Mouse (Mus musculus): ENCODE data around the gene Olfr965.

DNA sequence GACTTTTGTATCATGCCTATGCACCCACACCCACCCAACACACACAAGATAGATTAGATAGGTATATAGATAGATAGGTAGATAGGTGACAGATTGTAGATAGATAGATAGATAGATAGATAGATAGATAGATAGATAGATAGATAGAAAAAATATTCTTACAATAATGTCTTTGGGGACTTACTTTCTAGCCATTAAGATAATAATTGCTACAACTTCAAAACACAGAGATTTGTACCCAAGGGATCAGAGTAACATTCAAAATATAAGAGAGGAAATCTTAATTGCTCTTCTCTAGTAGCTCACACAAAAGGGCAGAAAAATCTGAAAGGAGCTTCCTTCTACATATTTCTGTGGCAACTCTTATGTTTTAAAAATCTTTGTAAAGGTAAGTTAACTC, 34.8 kb downstream of the Olfr965 start, which contains the start of gene Olfr967:
- TF ChIP-seq TCF12 (IDR thresholded peaks at IDR 0.05; ENCODE audit: insufficient read depth, poor library complexity, severe bottlenecking) (no peak), TCF3 (IDR thresholded peaks at IDR 0.05; ENCODE audit: insufficient read length, low read depth) (no peak), USF1 (IDR thresholded peaks at IDR 0.05; ENCODE audit: low read depth) (no peak), CEBPB (IDR thresholded peaks at IDR 0.05; ENCODE audit: insufficient read depth, poor library complexity, severe bottlenecking) (no peak), POLR2A (IDR thresholded peaks at IDR 0.05; ENCODE audit: insufficient read length, low read depth) (no peak), MYOG (IDR thresholded peaks at IDR 0.05; ENCODE audit: control insufficient read depth in 1 of 3, insufficient read depth in 1 of 3, insufficient read length in 2 of 3, low read depth in 2 of 3) (no peak), POLR2AphosphoS2 (IDR thresholded peaks at IDR 0.05; ENCODE audit: insufficient read length, low read depth) (no peak), MAX (IDR thresholded peaks at IDR 0.05; ENCODE audit: low read depth) (no peak), REST (IDR thresholded peaks at IDR 0.05; ENCODE audit: insufficient read depth, insufficient read length) (no peak), E2F4 (IDR thresholded peaks at IDR 0.05; ENCODE audit: insufficient read depth) (no peak), SRF (IDR thresholded peaks at IDR 0.05; ENCODE audit: control insufficient read depth, insufficient read length, low read depth) (no peak), MYOD1 (IDR thresholded peaks at IDR 0.05; ENCODE audit: control insufficient read depth in 1 of 3, insufficient read length in 2 of 3, low read depth in 2 of 3) (no peak)
